Mouse (Mus musculus) yolk sac, embryonic 10.5 days (tissue): Measurements from ENCODE around the gene Pank4.

Experiments used
- DNase-seq: peaks from one replicate; pipeline ENCODE4 v3.0.0-alpha.2; 2017; ENCODE audit warnings: low spot score

Pank4 gene

GRCm38 (mm10) chr4:154963901-154964580, at the start of gene Pank4:
Gene Pank4 (plus strand): TSS chr4:154964123.
- peak; percentile 93 for DNase-seq

GRCm38 (mm10) chr4:154914252-154914651, 49.7 kb upstream of the Pank4 start:
- no peak for DNase-seq

GRCm38 (mm10) chr4:154914707-154915106, 49.2 kb upstream of the Pank4 start:
- no peak for DNase-seq

- DNase-seq = no peak
Measured at GRCm38 (mm10) chr4:154915286-154915685, 48.6 kb upstream of the Pank4 start.

- no peak for DNase-seq
Measured at GRCm38 (mm10) chr4:154916662-154917061, 47.3 kb upstream of the Pank4 start.

GRCm38 (mm10) chr4:154922291-154922690, 41.6 kb upstream of the Pank4 start:
- no peak for DNase-seq

GRCm38 (mm10) chr4:154922931-154923330, 41.0 kb upstream of the Pank4 start:
- DNase-seq = no peak

- no peak for DNase-seq
Measured at GRCm38 (mm10) chr4:154925413-154925812, 38.5 kb upstream of the Pank4 start.

GRCm38 (mm10) chr4:154926969-154927898, 36.7 kb upstream of the Pank4 start:
- DNase-seq = no peak

GRCm38 (mm10) chr4:154927899-154928337, 36.0 kb upstream of the Pank4 start:
- DNase-seq = no peak

- no peak for DNase-seq
Measured at GRCm38 (mm10) chr4:154928395-154929087, 35.4 kb upstream of the Pank4 start, which contains the start of gene Tnfrsf14. Gene Tnfrsf14 (minus strand): TSS chr4:154928563.

GRCm38 (mm10) chr4:154929088-154929660, 34.7 kb upstream of the Pank4 start:
- no peak for DNase-seq

GRCm38 (mm10) chr4:154933306-154933907, 30.5 kb upstream of the Pank4 start:
- no peak for DNase-seq

GRCm38 (mm10) chr4:154934800-154935199, 29.1 kb upstream of the Pank4 start:
- DNase-seq = no peak

- DNase-seq = no peak
Measured at GRCm38 (mm10) chr4:154935788-154936187, 28.1 kb upstream of the Pank4 start.

- DNase-seq = no peak
Measured at GRCm38 (mm10) chr4:154936542-154937255, 27.2 kb upstream of the Pank4 start.

- DNase-seq = no peak
Measured at GRCm38 (mm10) chr4:154937746-154938145, 26.2 kb upstream of the Pank4 start.

- no peak for DNase-seq
Measured at GRCm38 (mm10) chr4:154940156-154940555, 23.8 kb upstream of the Pank4 start.

GRCm38 (mm10) chr4:154941831-154942230, 22.1 kb upstream of the Pank4 start:
- no peak for DNase-seq

- DNase-seq = no peak
Measured at GRCm38 (mm10) chr4:154942632-154943322, 21.1 kb upstream of the Pank4 start.
